8 mouse cellular contexts compared by ENCODE assay signal in genomic region chr5:124943793-124944383, GRCm38 (mm10). TPM values are rescaled to one million over a fixed set of nuclear protein-coding genes. Genes with fewer than 3 reads are reported as not detected.
A peak's percentile ranks its signal among the peaks of the same experiment; 100 is the strongest.
DNase-seq lines count a peak whose midpoint lies in the region; ATAC-seq lines count a peak whose summit lies in the region.

No protein-coding gene starts in this region.

- peaks cover 11% of the 10 kb centered on the region; the same call in 1 of the 2 replicates for H3K9me3 ChIP-seq in hindbrain, embryonic 10.5 days
- peaks cover 11% of the 10 kb centered on the region; the same call in 1 of the 2 replicates for H3K9me3 ChIP-seq in hindbrain, embryonic 12.5 days (replicated peaks)

- no peak overlapping the region for H3K4me2 ChIP-seq in hindbrain, embryonic 12.5 days (replicated peaks)

- peak overlapping the region; percentile 71; the same call in 1 of the 2 replicates for H3K27ac ChIP-seq in hindbrain, embryonic 10.5 days
- no peak overlapping the region for H3K27ac ChIP-seq in hindbrain, embryonic 12.5 days

- H3K9ac ChIP-seq in hindbrain, embryonic 12.5 days = no peak overlapping the region

- no peaks in the 10 kb centered on the region for H3K36me3 ChIP-seq in hindbrain, embryonic 10.5 days
- H3K36me3 ChIP-seq in hindbrain, embryonic 12.5 days = no peaks in the 10 kb centered on the region

- WGBS in hindbrain, embryonic 10.5 days = 75% methylated on average over 12 of the region's 12 CpGs
- WGBS in hindbrain, embryonic 12.5 days = 69% methylated on average over 12 of the region's 12 CpGs

- H3K4me3 ChIP-seq in hindbrain, embryonic 10.5 days = no peak overlapping the region
- H3K4me3 ChIP-seq in hindbrain, embryonic 12.5 days = no peak overlapping the region

- no peak for DNase-seq in hindbrain, embryonic 10.5 days (ENCODE audit: low spot score)
- peak; percentile 79 to 80 for DNase-seq in B cell, adult 2 months
- peak; percentile 59 for DNase-seq in gastrocnemius, adult 18-20 months (ENCODE audit: low spot score)
- DNase-seq in kidney, postnatal 4 days = peak; percentile 79 to 82
- DNase-seq in neural tube, embryonic 10.5 days (ENCODE audit: extremely low spot score, low spot score) = no peak

- H3K27me3 ChIP-seq in hindbrain, embryonic 10.5 days (ENCODE audit: insufficient read depth, poor library complexity, severe bottlenecking) = no peaks in the 10 kb centered on the region
- H3K27me3 ChIP-seq in hindbrain, embryonic 12.5 days = no peaks in the 10 kb centered on the region

- no peak for ATAC-seq in hindbrain, embryonic 12.5 days (ENCODE audit: low FRiP score)
- ATAC-seq in activated CD4-positive, CD25-positive, alpha-beta regulatory T cell, adult 4 months = peak; percentile 45
- peak; percentile 54; the same call in 1 of the 2 replicates for ATAC-seq in neutrophil, adult 5-6 weeks (ENCODE audit: extremely low read depth, insufficient number of reproducible peaks, low FRiP score, poor library complexity, severe bottlenecking)

- H3K4me1 ChIP-seq in hindbrain, embryonic 10.5 days (replicated peaks) = peaks cover 21% of the 10 kb centered on the region
- H3K4me1 ChIP-seq in hindbrain, embryonic 12.5 days = peaks cover 17% of the 10 kb centered on the region; the same call in 1 of the 2 replicates

RNA-seq across cellular contexts. Expression of gene Rflna, which starts 59.1 kb away (rescaled TPM):
- polyA plus RNA-seq in hindbrain, embryonic 10.5 days (2016; fragmentation: Nextera tagmentation; extraction: Ambion mirVana) = 4.3 and 7.7 TPM in 2 replicates
- polyA plus RNA-seq in hindbrain, embryonic 12.5 days (2016; fragmentation: Nextera tagmentation; extraction: Ambion mirVana) = 25.0 and 34.1 TPM in 2 replicates
- polyA plus RNA-seq in activated CD4-positive, CD25-positive, alpha-beta regulatory T cell, adult 4 months (2017; shearing (Covaris generic)) = under 1 TPM in 1 of 2 experiments, not detected in 1; 0.61 TPM
- total RNA-seq in gastrocnemius, adult 18-20 months (2021) = not detected
- not detected in 2 replicates for total RNA-seq in neutrophil, adult 5-6 weeks (2017)

Comparison
In these comparisons a context has a peak if more than half of its experiments do, and no peak if none do; other contexts are left out.
1. DNase-seq: peak in B cell, adult 2 months (2 of 2), gastrocnemius, adult 18-20 months (single experiment) and kidney, postnatal 4 days (2 of 2); none in hindbrain, embryonic 10.5 days (single experiment) and neural tube, embryonic 10.5 days (single experiment).